Mouse (Mus musculus) layer of hippocampus, postnatal 10 days (tissue): Measurements from ENCODE around the gene Msrb1. TPM values are rescaled to one million over a fixed set of nuclear protein-coding genes. Genes with fewer than 3 reads are reported as not detected.
"Not testable (repeated sequence)": the region's sequence is repeated elsewhere in the genome, so short reads cannot be mapped to it uniquely, and the experiment has no call there.

Experiments
- DNase-seq, 2 experiments: peaks; one replicate each; pipeline ENCODE4 v3.0.0; 2021; ENCODE audit warnings: low spot score in 2 of 2
- long read RNA-seq: library from polyadenylated mRNA; stranded (forward); transcript quantifications from one replicate; pipeline ENCODE4 v2.0.0, GENCODE M21; 2023
- total RNA-seq, 2 experiments: library from RNA; stranded (reverse); gene quantifications; 2 replicates each; pipeline ENCODE4 v1.2.3; 2021

The Msrb1 gene
- 10 to 100 TPM; 46.7 to 47.5 TPM for total RNA-seq
- long read RNA-seq, transcript Msrb1-202 (5 exons, 886 nt): major isoform, 11 of 17 reads
- long read RNA-seq, partial matches to known transcripts: 0 of 17 reads
- long read RNA-seq, other reads (novel, unspliced or antisense): 4 of 17 reads

DNA sequence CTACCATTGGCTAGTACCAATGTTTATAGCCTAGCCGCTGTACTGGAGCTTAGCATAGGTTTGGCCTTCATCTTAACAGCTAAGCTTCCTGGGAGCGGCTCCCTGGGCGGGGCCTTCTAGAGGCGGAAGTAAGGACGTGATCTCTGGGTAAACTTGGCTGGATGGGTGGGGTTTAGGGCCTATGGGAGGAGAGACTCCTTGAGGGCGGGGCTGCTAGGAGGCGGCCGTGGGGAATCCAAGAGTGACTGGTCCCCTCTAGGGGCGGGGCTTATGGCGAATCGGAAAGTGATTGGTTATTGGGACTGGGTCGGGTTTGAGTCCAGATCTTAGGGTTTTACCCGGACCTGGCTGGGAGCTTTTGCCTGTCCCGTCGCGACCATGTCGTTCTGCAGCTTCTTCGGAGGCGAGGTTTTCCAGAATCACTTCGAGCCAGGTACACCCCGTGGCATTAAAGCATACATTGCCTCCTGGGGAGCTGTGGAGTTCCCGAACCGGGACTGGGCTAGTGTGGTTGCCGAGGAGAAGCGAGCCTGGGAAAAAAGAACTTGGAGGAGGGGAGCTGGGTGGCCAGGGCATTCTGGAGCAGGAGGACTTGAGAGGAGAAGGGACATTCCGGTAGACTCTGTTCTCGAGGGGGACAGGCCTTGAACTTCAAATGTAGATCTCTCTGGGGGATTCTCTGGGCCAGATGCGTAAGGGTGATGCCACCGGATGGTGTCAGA is at the start of gene Msrb1:
Gene Msrb1 (plus strand): TSS at position 313 of the 722 bp plus-strand sequence.
- DNase-seq: peak; percentile 86 to 91

DNA sequence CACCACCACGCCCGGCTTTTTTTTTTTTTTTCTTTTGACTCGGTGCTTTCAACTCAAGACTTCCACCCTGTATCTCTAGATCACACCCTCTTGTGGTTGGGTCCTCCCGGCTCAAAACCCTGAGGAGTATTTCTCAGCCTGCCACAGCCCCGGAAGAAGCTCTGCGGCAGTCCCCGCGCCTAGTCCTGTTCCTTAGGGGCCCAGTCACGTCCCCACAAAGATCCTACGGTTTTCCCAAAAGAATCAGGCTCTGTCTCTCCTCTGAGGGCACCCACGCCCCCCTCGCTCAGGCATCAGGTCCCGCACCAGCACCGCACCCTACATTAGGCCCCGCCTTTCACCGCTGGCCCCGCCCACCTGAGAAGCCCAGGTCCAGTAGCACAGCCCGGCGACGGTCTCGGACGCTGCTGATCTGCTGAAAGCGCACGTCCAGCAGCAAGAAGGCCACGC is 49.3 kb upstream of the Msrb1 start:
- DNase-seq: no peak

GRCm38 (mm10) chr17:24687599-24687998 is 48.8 kb upstream of the Msrb1 start:
- DNase-seq: no peak

DNA sequence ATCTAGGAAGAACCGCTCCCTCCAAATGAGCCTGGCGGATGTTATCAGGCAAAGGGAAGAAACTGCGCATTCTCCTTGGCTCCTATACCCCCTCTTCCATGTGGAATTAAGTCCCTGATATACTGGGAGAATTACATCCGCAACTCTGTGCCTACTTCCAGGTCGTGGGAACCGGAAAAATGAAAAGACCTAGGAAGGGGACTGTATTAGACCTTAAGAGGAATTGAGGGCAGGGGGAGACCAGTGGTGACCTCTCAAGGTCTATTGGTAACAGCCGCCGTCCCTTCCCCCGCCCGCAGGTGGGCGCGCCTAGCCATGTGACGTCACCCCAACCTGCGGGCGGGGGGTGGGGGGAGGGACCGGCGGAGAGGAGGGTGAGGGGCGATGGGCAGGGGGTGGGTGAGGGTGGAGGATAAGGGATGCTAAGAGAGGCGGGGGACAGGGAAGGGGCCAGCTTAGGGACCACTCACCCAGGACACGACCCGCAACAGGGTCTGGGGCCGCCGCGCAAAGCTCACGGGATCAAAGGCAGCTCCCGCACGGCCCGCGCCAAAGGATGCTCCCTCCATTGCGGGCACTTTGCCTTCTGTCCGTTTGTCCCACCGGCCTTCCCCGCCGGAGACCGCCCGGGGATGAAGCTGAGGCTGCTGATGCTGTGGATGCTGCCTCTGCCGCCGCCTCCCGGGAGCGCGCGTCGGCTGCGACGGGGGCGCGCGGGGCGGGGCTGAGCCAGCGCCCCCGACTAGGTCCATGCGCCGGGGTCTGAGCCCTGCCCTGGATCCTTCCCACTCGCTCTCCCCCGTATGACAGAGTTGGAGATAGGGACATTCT is 47.0 kb upstream of the Msrb1 start, which contains the start of gene Syngr3:
Gene Syngr3 (minus strand): TSS at position 705 of the 831 bp plus-strand sequence.
- DNase-seq: peak; percentile 30 to 68

- no peak for DNase-seq
These were observed 44.1 kb upstream of the Msrb1 start for GRCm38 (mm10) chr17:24692385-24692784.

GRCm38 (mm10) chr17:24695326-24696010 is 41.0 kb upstream of the Msrb1 start:
- peak in 1 of 2 experiments; percentile 28 for DNase-seq

DNA sequence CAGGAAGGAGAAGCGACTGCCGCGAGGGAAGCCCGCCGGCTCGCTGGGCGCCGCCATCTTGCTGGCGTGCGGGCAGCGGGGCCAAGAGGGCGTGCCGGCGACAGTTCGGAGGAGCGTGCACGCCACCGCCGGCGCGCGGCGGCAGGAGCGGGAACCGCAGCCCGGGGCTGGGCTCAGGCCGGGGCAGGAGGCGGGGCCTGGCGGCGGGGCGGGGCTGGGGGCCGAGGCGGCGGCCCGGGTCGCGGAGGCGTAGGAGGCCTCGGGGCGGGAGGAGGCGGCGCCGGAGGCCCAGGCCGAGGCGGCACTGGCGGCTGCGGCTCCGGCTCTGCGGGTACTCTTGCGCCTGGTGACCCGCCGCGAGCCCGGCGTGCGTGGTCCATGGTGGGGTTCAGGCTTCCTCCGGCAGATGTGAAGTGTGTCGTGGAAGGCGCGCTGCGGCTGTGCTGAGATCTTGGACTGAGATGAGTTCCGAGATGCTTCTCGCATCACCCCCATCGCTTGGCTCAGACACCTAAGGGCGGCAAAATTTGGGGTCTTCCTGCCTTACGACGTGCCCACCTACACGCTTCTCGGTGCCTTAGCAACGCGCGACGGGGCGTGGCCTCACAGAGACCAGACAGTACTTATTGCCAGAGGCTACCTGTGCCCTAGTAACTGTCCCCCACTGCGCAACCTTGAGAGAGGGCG is 40.3 kb upstream of the Msrb1 start, which contains the start of the genes Gfer and Noxo1:
Gene Gfer (minus strand): TSS at position 146 of the 687 bp plus-strand sequence.
Gene Noxo1 (plus strand): TSS at position 224 of the 687 bp plus-strand sequence.
- peak; percentile 80 to 87 for DNase-seq

DNA sequence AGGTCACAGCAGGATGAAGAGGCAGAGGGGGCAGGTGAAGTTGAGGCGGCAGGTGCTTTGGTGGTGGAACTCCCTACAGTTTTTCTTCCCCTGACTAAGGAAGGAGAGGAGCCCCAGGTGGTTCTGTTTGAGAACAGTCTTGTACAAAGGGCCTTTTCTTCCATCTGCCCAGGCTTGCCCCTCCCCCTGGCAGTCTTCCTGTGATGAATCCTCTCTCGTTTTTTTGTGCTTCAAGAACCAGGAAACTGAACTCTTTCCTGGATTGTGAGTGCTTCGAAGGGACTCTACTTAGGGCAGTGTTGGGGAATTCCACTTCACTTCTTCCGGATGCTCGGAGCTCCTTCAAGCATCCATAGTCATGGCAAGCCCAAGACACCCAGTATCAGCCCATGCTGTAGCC is 38.5 kb upstream of the Msrb1 start:
- DNase-seq: no peak

GRCm38 (mm10) chr17:24698715-24699114 is 37.7 kb upstream of the Msrb1 start:
- DNase-seq: no peak

- no peak for DNase-seq
These were observed 37.0 kb upstream of the Msrb1 start for GRCm38 (mm10) chr17:24699473-24699872.

DNA sequence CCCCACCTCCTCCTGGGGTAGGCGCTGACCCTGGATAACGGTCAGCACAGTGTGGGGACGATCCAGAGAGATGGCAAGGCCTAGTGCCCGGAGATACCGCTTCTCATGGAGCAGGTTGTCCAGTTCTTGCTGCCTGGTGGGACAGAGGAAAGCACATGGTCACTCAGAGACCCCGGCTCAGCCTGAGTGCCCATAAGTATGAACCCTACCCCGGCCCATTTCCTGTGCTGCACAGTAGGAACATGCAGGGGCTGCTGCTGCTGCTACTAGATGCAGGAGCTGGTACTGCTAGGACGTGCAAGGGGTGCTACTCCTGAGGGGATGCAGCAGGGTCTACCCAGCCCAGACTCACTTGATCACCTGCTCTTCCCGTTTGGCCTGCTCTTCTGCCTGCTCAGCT is 35.2 kb upstream of the Msrb1 start:
- DNase-seq: no peak

DNA sequence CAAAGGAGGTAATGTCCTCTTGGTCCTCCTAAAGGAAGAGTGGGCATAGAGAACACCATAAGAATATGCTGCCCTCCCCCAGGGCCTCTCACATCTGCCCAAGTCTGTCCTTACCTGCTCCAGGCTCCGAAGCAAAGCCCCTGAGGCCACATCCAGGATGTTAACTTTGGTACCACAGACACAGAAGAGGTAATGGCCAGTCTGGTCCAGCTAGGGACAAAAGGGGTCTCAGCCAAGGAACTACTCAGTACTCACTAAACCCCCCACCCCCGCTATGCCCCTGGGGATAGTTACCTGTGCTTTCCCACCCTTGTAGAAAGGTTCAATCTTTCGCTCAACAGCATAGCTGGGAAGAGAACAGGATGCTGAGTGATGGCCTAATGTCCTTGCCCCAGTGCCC is 30.6 kb upstream of the Msrb1 start:
- no peak for DNase-seq

DNA sequence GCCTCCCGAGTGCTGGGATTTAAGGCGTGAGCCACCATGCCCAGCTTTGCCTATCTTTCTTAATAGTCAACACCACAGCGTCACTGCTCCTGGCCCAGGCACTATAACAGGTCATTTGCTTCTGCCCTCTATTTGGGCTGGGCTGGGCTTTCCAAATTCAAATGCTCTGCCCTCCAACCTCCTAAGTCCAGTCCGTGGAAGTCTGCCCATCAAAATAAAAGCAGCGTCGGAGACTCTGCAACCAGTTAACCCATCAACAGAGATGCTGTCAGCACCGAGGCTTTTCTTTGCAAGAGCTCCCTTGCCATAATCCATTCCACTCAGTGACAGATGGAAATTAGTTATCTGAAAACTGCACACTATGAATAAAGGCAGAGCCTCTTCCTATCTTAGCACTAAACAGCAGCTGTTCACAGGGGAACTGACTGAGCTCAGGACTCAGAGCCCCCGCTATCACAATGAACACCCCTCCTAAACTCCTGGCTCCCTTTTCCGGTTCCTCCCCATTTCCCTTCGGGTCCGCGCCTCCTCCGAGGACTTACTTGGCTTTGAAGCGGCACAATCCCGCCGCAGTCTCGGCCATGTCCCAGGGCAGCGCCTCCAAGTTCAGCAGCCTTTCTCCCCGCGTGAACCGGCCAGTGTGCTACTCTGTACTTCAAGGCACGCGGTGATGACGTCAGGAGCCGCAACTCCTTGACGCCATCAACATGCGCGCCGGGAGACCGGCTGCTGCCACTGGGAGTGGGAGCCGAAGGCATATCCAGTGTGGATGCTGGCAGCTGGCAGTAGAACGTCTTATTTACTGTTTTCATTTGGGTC is 29.3 kb upstream of the Msrb1 start, which contains the start of gene Tbl3:
Gene Tbl3 (minus strand): TSS at position 679 of the 819 bp plus-strand sequence.
- DNase-seq: peak; percentile 96

- DNase-seq: no peak
These were observed 28.5 kb upstream of the Msrb1 start for GRCm38 (mm10) chr17:24707801-24708425.

- no peak for DNase-seq
These were observed 27.8 kb upstream of the Msrb1 start for GRCm38 (mm10) chr17:24708646-24709045.

DNA sequence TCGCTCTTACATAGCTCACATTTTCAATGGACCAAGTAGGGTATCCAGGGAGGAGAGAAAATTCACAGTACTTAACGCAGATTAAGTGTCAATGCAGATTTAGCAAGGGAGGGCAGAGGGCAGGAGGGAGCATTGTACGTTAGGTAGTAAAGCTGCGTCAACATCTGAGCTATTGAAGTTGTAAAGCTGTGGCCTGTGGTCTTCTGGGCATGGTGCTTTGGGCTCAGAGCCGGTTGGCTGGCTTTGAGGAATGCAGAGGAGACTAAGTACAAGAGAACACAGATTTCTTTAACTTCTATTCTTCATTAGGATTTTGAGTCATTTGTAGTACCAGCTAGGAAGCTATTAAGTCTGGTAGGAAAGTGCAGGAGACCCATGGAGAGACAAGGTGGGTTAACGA is 20.9 kb upstream of the Msrb1 start:
- DNase-seq: no peak

DNA sequence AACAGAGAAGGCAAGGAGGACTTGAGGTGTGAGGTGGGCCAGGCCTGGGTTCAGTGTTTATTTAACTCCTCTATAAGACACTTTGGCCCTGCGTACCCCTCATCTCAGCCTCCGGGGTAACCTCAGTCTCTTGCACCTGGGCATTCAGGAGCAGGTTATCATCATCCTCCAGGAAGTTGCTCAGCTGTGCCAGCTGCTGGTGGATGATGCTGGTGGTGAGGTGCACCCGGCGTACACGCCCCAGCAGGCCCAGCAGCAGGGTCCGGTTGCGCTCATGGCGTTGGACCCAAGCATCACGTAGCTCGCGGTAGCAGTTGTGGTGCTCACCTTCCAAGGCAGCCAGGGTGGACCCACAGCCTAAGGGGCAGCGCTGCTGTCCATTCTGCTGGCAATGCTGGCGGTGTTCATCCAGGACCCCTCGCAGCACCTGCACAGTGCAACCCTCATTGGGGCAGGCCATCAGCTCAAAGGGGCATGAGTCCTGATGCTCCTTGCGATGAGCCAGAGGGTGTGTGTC is 20.2 kb upstream of the Msrb1 start:
- DNase-seq: no peak

DNA sequence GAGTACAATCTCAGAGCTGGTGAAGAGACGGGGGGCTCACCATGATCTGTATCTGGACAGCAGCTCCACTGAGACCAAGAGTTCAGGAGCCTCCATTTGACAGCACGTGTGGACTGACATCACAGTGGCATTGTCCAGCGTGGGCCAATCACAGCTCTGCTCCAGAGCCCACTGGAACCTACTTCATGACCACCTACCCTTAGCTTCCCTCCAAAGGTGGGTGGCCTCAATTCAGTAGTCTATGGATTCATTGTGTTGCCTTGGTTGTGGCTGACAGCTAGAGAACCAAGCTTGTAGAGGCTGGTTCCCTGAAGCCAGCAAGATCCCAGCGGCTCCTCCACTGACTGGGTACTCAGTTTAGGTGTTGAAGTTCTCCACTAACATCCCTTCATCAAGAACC is 18.5 kb upstream of the Msrb1 start, which contains the start of the genes Rnf151 and Rps2:
Gene Rnf151 (minus strand): TSS at position 121 of the 400 bp plus-strand sequence.
Gene Rps2 (plus strand): TSS at position 174 of the 400 bp plus-strand sequence.
- no peak for DNase-seq

DNA sequence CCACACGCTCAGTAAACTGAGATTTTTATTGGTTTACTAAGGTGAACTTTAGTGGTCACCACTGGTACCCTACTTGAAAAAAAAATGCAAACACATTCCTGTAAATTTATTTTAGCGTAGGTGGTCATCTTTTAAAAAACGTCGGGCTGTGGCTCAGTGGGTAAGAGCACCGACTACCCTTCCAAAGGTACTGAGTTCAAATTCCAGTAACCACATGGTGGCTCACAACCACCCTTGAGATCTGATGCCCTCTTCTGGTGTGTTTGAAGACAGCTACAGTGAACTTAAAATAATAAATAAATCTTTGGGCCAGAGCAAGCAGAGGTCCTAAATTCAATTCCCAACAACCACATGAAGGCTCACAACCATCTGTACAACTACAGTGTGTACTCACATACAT is 17.5 kb upstream of the Msrb1 start:
- DNase-seq: not testable (repeated sequence)
